Mouse (Mus musculus) left cerebral cortex, postnatal 25 days (tissue): ENCODE measurements around the gene Gm7298. TPM values are rescaled to one million over a fixed set of nuclear protein-coding genes. Genes with fewer than 3 reads are reported as not detected.
"Not testable (repeated sequence)": the region's sequence is repeated elsewhere in the genome, so short reads cannot be mapped to it uniquely, and the experiment has no call there.

ENCODE experiments used
- DNase-seq, 2 experiments: peaks; one replicate each; pipeline ENCODE4 v3.0.0; 2022; ENCODE audit warnings: low spot score in 2 of 2, mixed read lengths in 1 of 2
- intact Hi-C: fragments of 180-260 bp; cut with DNase I; formaldehyde crosslinking; loops from one replicate; pipeline ENCODE4 v1.15.1; 2025
- total RNA-seq, 2 experiments: library from RNA; stranded (reverse); gene quantifications; 2 replicates each; pipeline ENCODE4 v1.2.3; 2021

Gm7298 gene
- not detected for total RNA-seq

DNA sequence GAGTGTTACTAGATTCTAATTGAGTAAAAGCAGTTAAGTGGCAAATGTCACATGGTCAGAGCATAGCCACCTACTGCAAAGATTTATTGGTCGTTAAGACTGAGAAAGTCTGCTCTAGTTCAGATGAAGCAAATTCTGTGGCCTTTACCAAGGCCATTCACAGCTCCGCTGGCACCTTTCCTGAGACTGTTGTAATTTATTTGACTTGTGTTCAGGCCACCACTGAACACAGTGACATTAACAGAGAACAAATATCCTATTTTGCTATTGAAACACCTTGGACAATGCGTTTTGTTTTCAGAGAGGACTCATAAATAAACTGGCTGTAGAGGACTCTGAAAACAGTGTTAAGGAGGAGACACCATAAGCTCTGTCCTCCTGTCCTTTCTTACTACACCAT is at the start of gene Gm7298:
TSS of gene Gm7298 (plus strand) at position 301 of the 400 bp plus-strand sequence.
- intact Hi-C loops, result no loop called here
- no peak for DNase-seq

DNA sequence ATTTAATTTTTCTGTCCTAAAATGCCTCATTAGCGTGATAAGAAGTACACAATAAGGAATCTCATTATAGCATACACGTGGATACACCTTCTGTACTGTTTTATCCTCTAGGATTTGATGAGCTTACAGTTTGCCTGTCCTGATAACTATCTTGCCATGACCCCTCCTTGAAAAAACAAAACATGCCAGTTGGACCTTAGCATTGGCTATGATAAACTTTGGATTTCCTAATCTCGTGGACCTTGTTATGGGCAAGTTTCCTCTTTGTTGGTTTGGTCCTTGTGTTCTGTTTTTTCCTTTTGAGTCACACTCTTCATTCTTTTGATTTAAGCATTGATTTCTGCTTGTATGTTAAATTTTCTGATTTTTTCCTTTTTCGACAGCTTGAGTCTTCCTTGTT is 95.3 kb downstream of the Gm7298 start:
- DNase-seq, result no peak
- intact Hi-C loops, result no loop called here

DNA sequence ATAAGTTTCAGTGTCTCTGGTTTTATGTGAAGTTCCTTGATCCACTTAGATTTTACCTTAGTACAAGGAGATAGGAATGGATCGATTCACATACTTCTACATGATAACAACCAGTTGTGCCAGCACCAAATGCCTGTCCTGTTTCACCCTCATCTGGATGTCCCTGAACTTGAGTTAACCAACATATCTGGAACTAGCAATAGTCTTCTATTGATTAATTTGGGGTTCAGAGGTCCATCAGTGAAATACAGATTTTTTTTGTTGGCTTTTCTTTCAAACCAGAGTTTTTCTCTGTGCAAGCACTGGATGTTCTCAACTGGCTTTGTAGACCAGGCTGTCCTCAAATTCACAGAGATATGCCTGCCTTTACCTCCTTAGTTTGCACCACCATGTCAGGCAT is 103.6 kb downstream of the Gm7298 start:
- intact Hi-C loops, result no loop called here
- DNase-seq, result no peak

DNA sequence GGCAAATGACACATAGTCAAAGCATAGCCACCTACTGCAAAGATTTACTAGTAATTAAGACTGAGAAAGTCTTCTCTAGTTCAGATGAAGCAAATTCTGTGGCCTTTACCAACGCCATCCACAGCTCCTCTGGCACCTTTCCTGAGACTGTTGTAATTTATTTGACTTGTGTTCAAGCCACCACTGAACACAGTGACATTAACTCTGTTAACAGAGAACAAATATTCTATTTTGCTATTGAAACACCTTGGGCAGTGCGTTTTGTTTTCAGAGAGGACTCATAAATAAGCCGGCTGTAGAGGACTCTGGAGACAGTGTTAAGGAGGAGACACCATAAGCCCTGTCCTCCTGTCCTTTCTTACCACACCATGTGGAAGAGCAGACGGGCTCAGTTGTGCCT is 105.5 kb downstream of the Gm7298 start, which contains the start of gene Mug1:
TSS of gene Mug1 (plus strand) at position 271 of the 400 bp plus-strand sequence.
- intact Hi-C loops, DNase-seq: not testable (repeated sequence)

Other genes with a start within 250 kb of the Gm7298 start
- 1 to 10 TPM; 2.6 to 3.0 TPM for gene A2m, start 97.6 kb upstream of the Gm7298 start, total RNA-seq
- not detected for gene Mug1, start 105.6 kb downstream of the Gm7298 start, total RNA-seq